Mouse (Mus musculus) MEL (cell line): ENCODE measurements at regions not wholly inside any gene's neighbourhood (a gene's known extent, or its start where the extent isn't known, plus 50 kb on each side); places are given as distances from the start of the nearest gene placed in this dataset.

Experiments used
- CHD1 ChIP-seq: IDR thresholded peaks from 2 replicates; pipeline ENCODE4 v1.6.1; 2012; ENCODE audit warnings: low read depth, mild to moderate bottlenecking, inconsistent platforms, low read length, improper control_type of control experiment
- CTCF ChIP-seq, 3 experiments: IDR thresholded peaks in 2 of 3; conservative IDR thresholded peaks in 1 of 3; 2 replicates each; pipeline ENCODE4 v1.5.1; 2011 to 2012; ENCODE audit warnings: low read length in 3 of 3, low read depth in 2 of 3, mild to moderate bottlenecking in 2 of 3, improper control_type of control experiment in 1 of 3, inconsistent platforms in 1 of 3, mixed read lengths in 1 of 3, moderate library complexity in 1 of 3; ENCODE audit not compliant: control insufficient read depth in 1 of 3, insufficient read depth in 1 of 3, poor library complexity in 1 of 3, severe bottlenecking in 1 of 3
- E2F4 ChIP-seq: IDR thresholded peaks from 2 replicates; pipeline ENCODE4 v1.6.1; 2011; ENCODE audit warnings: low read depth, low read length, improper control_type of control experiment, borderline replicate concordance
- EP300 ChIP-seq, 2 experiments: IDR thresholded peaks; 2 replicates each; pipeline ENCODE4 v1.6.1; 2011; ENCODE audit warnings: improper control_type of control experiment in 2 of 2, low read length in 2 of 2, low read depth in 1 of 2, mild to moderate bottlenecking in 1 of 2
- GATA1 ChIP-seq: IDR thresholded peaks from 2 replicates; pipeline ENCODE4 v1.6.1; 2011; ENCODE audit warnings: low read depth, low read length, improper control_type of control experiment
- JUND ChIP-seq: IDR thresholded peaks from 2 replicates; pipeline ENCODE4 v1.6.1; 2011; ENCODE audit warnings: low read depth, mild to moderate bottlenecking, improper control_type of control experiment, low read length
- MAFK ChIP-seq: IDR thresholded peaks from 2 replicates; pipeline ENCODE4 v1.6.1; 2011; ENCODE audit warnings: low read depth, mild to moderate bottlenecking, low read length, improper control_type of control experiment, borderline replicate concordance
- MAX ChIP-seq: IDR thresholded peaks from 2 replicates; pipeline ENCODE4 v1.6.1; 2011; ENCODE audit warnings: low read length, improper control_type of control experiment
- MXI1 ChIP-seq: IDR thresholded peaks from 2 replicates; pipeline ENCODE4 v1.6.1; 2011; ENCODE audit warnings: mild to moderate bottlenecking, low read depth, low read length, improper control_type of control experiment
- NELFE ChIP-seq: IDR thresholded peaks from 2 replicates; pipeline ENCODE4 v1.6.1; 2011; ENCODE audit warnings: low read depth, low read length, improper control_type of control experiment
- POLR2A ChIP-seq, 2 experiments: IDR thresholded peaks; 2 replicates each; pipeline ENCODE4 v1.6.1; 2011 to 2012; ENCODE audit warnings: low read length in 2 of 2, mild to moderate bottlenecking in 2 of 2, control low read depth in 1 of 2, improper control_type of control experiment in 1 of 2, low read depth in 1 of 2, moderate library complexity in 1 of 2; ENCODE audit not compliant: control insufficient read depth in 1 of 2, insufficient read depth in 1 of 2, poor library complexity in 1 of 2
- POLR2AphosphoS2 ChIP-seq: IDR thresholded peaks from 2 replicates; pipeline ENCODE4 v1.6.1; 2011; ENCODE audit warnings: low read length, improper control_type of control experiment
- RCOR1 ChIP-seq: IDR thresholded peaks from 2 replicates; pipeline ENCODE4 v1.6.1; 2012; ENCODE audit warnings: low read depth, mild to moderate bottlenecking, inconsistent platforms, low read length, improper control_type of control experiment
- ZNF384 ChIP-seq: IDR thresholded peaks from 2 replicates; pipeline ENCODE4 v1.6.1; 2012; ENCODE audit warnings: low read depth, mild to moderate bottlenecking, inconsistent platforms, low read length, improper control_type of control experiment

DNA sequence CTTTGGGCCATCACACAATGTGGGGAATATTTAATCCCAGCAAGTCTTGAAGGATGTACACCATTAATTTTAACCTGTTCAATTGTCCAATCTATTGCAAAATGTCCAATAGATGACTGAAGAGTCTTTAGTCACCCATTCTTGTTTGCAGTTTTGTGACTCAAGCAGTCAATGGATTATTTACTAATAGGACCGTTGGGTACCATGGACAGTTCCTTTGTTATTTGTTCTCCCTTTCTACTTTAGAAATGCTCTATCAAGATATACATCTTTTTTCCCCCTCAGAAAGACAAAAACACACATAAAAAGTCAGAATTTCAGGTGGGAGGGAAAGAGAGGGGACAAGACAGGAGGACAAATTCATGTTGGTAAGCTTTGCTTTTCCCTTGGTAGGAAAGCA lies 598.3 kb downstream of the Gm9195 start:
- TF ChIP-seq GATA1 = no peak
- no peak for TF ChIP-seq CTCF (IDR thresholded peaks at IDR 0.05 in 2 of 3, conservative IDR thresholded peaks at IDR 0.05 in 1 of 3; ENCODE audit: control insufficient read depth in 1 of 3, insufficient read depth in 1 of 3, low read depth in 2 of 3, low read length in 3 of 3, poor library complexity in 1 of 3, severe bottlenecking in 1 of 3)
- no peak for TF ChIP-seq E2F4
- no peak for TF ChIP-seq RCOR1
- TF ChIP-seq POLR2A (IDR thresholded peaks at IDR 0.05; ENCODE audit: control insufficient read depth in 1 of 2, insufficient read depth in 1 of 2, low read depth in 1 of 2, low read length in 2 of 2, poor library complexity in 1 of 2) = no peak
- no peak for TF ChIP-seq EP300 (IDR thresholded peaks at IDR 0.05; ENCODE audit: low read depth in 1 of 2, low read length in 2 of 2)
- TF ChIP-seq ZNF384 = no peak
- TF ChIP-seq MXI1 = no peak
- TF ChIP-seq MAFK = no peak
- TF ChIP-seq CHD1 = no peak
- no peak for TF ChIP-seq NELFE
- TF ChIP-seq POLR2AphosphoS2 = no peak
- TF ChIP-seq MAX = no peak
- TF ChIP-seq JUND = no peak
